Mouse (Mus musculus): ENCODE measurements around the gene Gm10697. TPM values are rescaled to one million over a fixed set of nuclear protein-coding genes. Genes with fewer than 3 reads are reported as not detected.
"Not testable (repeated sequence)": the region's sequence is repeated elsewhere in the genome, so short reads cannot be mapped to it uniquely, and the experiment has no call there.

Gm10697 gene
- not detected for total RNA-seq (2022)

DNA sequence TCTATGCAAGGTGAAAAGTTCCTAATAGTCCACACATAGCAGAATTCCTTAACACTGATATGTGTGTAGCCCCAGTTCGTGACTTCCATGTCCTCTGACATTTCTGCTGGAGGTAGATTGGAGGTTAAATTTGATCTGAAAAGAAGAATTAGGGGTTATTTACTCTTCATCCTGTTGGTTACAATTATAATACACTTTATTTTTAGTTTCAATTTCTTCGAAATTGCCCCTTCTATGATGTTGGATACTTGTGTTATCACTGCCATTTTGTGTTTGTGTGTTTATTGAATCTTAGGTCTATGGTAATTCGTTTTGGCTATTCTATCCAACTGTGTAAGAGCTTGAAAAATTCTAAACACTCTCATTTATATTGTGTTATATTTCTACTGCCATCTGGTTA, at the start of gene Gm10697:
TSS of gene Gm10697 (minus strand) at position 101 of the 400 bp plus-strand sequence.
- DNase-seq (ENCODE audit: low spot score in 2 of 2): not testable (repeated sequence)

DNA sequence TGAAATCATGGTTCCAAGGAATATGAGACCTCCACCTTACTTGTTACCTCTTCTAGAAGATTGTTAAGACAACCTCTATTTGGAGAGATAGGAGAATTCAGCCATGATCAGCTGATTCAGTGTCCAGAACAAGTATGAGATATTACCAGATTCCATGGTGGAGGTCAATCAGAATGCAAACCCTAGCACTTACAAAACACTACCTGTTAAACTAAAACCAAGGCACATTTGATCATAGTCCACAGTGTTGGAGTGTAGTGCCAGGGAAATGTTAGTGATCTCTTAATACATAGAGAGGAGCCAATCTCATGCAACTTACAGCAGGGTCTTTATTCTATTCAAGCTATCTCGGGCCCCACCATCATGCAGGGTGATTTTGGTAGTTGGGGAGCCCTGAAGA, 42.6 kb upstream of the Gm10697 start:
- DNase-seq (ENCODE audit: low spot score in 2 of 2): not testable (repeated sequence)

DNA sequence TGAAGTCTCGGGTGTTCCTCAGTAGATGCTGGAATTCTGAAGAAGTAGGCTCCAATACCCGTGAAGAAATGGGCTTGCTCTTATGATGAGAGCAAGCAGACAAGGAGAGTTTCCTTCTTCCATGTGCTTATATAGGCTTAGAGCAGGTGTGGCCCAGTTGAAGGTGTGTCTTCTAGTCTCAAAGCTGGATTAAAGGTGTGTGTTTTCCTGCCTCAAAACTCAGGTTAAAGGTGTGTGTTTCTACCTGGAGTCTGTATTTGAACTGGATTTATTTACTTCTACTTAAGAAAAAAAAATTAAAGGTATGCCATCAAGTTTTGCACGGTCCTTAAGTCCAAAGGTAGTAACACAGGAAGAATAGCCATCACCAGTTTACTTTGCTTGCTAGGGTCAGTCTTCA, 17.7 kb downstream of the Gm10697 start, which contains the start of gene Gm9125:
TSS of gene Gm9125 (minus strand) at position 101 of the 400 bp plus-strand sequence.
- not testable (repeated sequence) for DNase-seq (ENCODE audit: low spot score in 2 of 2)

DNA sequence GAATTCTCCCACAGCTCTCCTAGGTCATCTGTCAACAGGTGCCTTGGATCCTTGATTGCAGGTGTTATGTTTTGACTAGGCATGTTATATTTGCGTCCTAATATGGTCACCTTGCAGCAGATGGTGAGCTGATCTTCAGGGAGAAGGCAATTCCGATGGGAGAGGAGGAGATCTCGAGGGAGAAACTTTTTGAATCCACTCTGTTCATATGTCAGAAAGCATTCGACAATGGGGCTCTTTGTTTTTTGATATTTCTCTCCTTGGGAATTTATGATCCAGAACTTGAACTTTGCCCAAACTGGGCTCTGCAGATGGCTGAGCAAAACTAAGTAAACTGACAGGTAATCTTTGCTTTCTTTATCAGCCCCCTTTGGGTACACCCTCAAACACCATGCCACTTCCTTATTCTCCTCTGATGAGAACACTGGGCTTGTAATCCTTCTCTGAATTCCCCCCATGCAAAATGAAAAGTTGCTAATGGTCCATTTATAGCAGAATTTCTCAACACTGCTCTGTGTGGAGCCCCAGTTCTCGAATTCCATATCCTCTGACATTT, 22.8 kb downstream of the Gm10697 start:
- not testable (repeated sequence) for DNase-seq (ENCODE audit: low spot score in 2 of 2)

DNA sequence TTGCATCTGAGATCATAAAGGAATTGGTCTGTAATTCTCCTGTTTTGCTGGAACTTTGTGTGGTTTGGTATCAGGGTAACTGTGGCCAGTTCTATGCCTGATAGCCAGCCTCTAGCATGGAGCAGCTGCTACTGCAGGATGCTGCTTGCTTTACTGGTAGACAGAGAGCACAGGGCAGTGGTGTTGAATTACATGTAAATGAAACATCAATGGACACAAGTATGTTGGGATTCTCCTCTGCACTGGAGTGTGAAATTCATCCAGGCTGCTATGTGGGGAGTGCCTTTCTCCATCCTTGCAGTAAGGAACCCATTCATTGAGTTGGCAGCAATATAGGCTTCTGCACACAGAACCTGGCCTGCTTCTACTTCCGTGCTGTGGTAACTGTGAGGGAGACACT, 34.2 kb downstream of the Gm10697 start:
- DNase-seq (ENCODE audit: low spot score in 2 of 2): not testable (repeated sequence)

DNA sequence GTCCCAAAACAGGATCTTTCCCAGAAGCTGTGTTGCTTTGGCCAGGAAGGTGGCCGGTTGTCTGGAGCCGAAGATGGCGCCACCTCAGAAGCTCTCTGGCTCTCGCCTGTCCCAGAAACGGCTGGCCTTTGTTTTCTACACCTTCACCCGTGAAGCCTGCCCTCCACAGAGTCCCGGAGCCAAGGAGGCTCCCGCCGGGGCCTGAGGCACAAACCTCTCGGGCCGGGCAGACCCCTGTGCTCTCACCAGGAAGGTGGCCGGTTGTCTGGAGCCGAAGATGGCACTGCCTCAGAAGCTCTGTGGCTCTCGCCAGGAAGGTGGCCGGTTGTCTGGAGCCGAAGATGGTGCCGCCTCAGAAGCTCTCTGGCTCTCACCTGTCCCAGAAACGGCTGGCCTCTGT, 38.0 kb downstream of the Gm10697 start:
- DNase-seq (ENCODE audit: low spot score in 2 of 2): not testable (repeated sequence)

Other genes starting within 250 kb of the Gm10697 start
- gene Tdpoz3, start 246.6 kb downstream of the Gm10697 start, total RNA-seq (2022): not detected
- not detected for gene Gm9117, start 129.1 kb downstream of the Gm10697 start, total RNA-seq (2022)
- gene Tdpoz5, start 111.3 kb downstream of the Gm10697 start, total RNA-seq (2022): not detected
- gene Gm9125, start 17.8 kb downstream of the Gm10697 start, total RNA-seq (2022): not detected
- gene Gm10696, start 105.5 kb upstream of the Gm10697 start, total RNA-seq (2022): not detected
- not detected for gene Gm5286, start 124.1 kb upstream of the Gm10697 start, total RNA-seq (2022)
- not detected for gene Gm4778, start 191.4 kb upstream of the Gm10697 start, total RNA-seq (2022)
- 1 to 10 TPM; 5.5 to 7.3 (median 6.0) TPM for gene Them4, start 237.4 kb upstream of the Gm10697 start, total RNA-seq (2022)

Measured in gastrocnemius, adult 8-10 months (tissue).